Mouse (Mus musculus): ENCODE results near the gene Mospd1. TPM values are rescaled to one million over a fixed set of nuclear protein-coding genes. Genes with fewer than 3 reads are reported as not detected.

The Mospd1 gene
- polyA plus RNA-seq (2012; rRNA removed): 1.6 and 3.4 TPM in 2 replicates

GRCm38 (mm10) chrX:53370366-53370740 lies at the start of gene Mospd1:
TSS of gene Mospd1 (minus strand) at chrX:53370502.
- TF ChIP-seq POLR2A (IDR thresholded peaks at IDR 0.05; ENCODE audit: borderline replicate concordance, extremely low read depth, low read depth, low read length) (peak; percentile 95; the same call in 1 of the 2 replicates), CTCF (IDR thresholded peaks at IDR 0.05; ENCODE audit: insufficient read depth, low read length) (no peak)
- Histone ChIP-seq H3K4me1 (ENCODE audit: control insufficient read depth, insufficient read depth, low read length) (no peaks in the 10 kb centered on the region; the same call in 1 of the 2 replicates), H3K4me3 (replicated peaks; ENCODE audit: extremely low read depth, low read depth, low read length) (peak within 1 kb of the TSS; percentile 95)
- peak; percentile 81 for DNase-seq
- WGBS: 24% methylated on average over 15 of the region's 15 CpGs

- TF ChIP-seq CTCF (IDR thresholded peaks at IDR 0.05; ENCODE audit: insufficient read depth, low read length): no peak
- no peak for TF ChIP-seq POLR2A (IDR thresholded peaks at IDR 0.05; ENCODE audit: borderline replicate concordance, extremely low read depth, low read depth, low read length)
- WGBS: 60% methylated on average over 3 of the region's 3 CpGs
- no peak for DNase-seq
These were observed 16.1 kb upstream of the Mospd1 start for GRCm38 (mm10) chrX:53386362-53386761.

GRCm38 (mm10) chrX:53383122-53383521 lies 12.8 kb upstream of the Mospd1 start:
- H3K4me1 ChIP-seq (ENCODE audit: control insufficient read depth, insufficient read depth, low read length): no peaks in the 10 kb centered on the region
- TF ChIP-seq POLR2A (IDR thresholded peaks at IDR 0.05; ENCODE audit: borderline replicate concordance, extremely low read depth, low read depth, low read length): no peak
- no peak for TF ChIP-seq CTCF (IDR thresholded peaks at IDR 0.05; ENCODE audit: insufficient read depth, low read length)
- H3K4me3 ChIP-seq (replicated peaks; ENCODE audit: extremely low read depth, low read depth, low read length): no peak overlapping the region
- 22% methylated on average over 3 of the region's 3 CpGs for WGBS
- no peak for DNase-seq

More at GRCm38 (mm10) chrX:53386362-53386761, 16.1 kb upstream of the Mospd1 start:
- no peaks in the 10 kb centered on the region for H3K4me1 ChIP-seq (ENCODE audit: control insufficient read depth, insufficient read depth, low read length)
- H3K4me3 ChIP-seq (replicated peaks; ENCODE audit: extremely low read depth, low read depth, low read length): no peak overlapping the region

- 27% methylated on average over 25 of the region's 25 CpGs for WGBS
- no peak for TF ChIP-seq CTCF (IDR thresholded peaks at IDR 0.05; ENCODE audit: insufficient read depth, low read length)
- TF ChIP-seq POLR2A (IDR thresholded peaks at IDR 0.05; ENCODE audit: borderline replicate concordance, extremely low read depth, low read depth, low read length): no peak
- Histone ChIP-seq H3K4me1 (ENCODE audit: control insufficient read depth, insufficient read depth, low read length) (no peaks in the 10 kb centered on the region; the same call in 1 of the 2 replicates), H3K4me3 (replicated peaks; ENCODE audit: extremely low read depth, low read depth, low read length) (peak overlapping the region; percentile 95)
- DNase-seq: peak; percentile 15
These were observed 552 bp downstream of the Mospd1 start for GRCm38 (mm10) chrX:53369534-53370365.

GRCm38 (mm10) chrX:53364668-53365383 lies 5.5 kb downstream of the Mospd1 start:
- no peak for DNase-seq
- TF ChIP-seq POLR2A (IDR thresholded peaks at IDR 0.05; ENCODE audit: borderline replicate concordance, extremely low read depth, low read depth, low read length) (no peak), CTCF (IDR thresholded peaks at IDR 0.05; ENCODE audit: insufficient read depth, low read length) (no peak)
- Histone ChIP-seq H3K4me1 (ENCODE audit: control insufficient read depth, insufficient read depth, low read length) (no peaks in the 10 kb centered on the region; the same call in none of the 2 replicates), H3K4me3 (replicated peaks; ENCODE audit: extremely low read depth, low read depth, low read length) (no peak overlapping the region)
- 81% methylated on average over 7 of the region's 7 CpGs for WGBS

GRCm38 (mm10) chrX:53348374-53348773 lies 21.9 kb downstream of the Mospd1 start:
- H3K4me1 ChIP-seq (ENCODE audit: control insufficient read depth, insufficient read depth, low read length): no peaks in the 10 kb centered on the region
- 86% methylated on average over 4 of the region's 4 CpGs for WGBS
- no peak overlapping the region for H3K4me3 ChIP-seq (replicated peaks; ENCODE audit: extremely low read depth, low read depth, low read length)
- no peak for DNase-seq
- TF ChIP-seq POLR2A (IDR thresholded peaks at IDR 0.05; ENCODE audit: borderline replicate concordance, extremely low read depth, low read depth, low read length): no peak
- no peak for TF ChIP-seq CTCF (IDR thresholded peaks at IDR 0.05; ENCODE audit: insufficient read depth, low read length)

GRCm38 (mm10) chrX:53341531-53341930 lies 28.8 kb downstream of the Mospd1 start:
- WGBS: 65% methylated on average over 2 of the region's 2 CpGs
- TF ChIP-seq CTCF (IDR thresholded peaks at IDR 0.05; ENCODE audit: insufficient read depth, low read length) (peak; percentile 73), POLR2A (IDR thresholded peaks at IDR 0.05; ENCODE audit: borderline replicate concordance, extremely low read depth, low read depth, low read length) (no peak)
- Histone ChIP-seq H3K4me3 (replicated peaks; ENCODE audit: extremely low read depth, low read depth, low read length) (no peak overlapping the region), H3K4me1 (ENCODE audit: control insufficient read depth, insufficient read depth, low read length) (no peaks in the 10 kb centered on the region)
- DNase-seq: peak; percentile 54

GRCm38 (mm10) chrX:53337355-53337754 lies 32.9 kb downstream of the Mospd1 start:
- Histone ChIP-seq H3K4me3 (replicated peaks; ENCODE audit: extremely low read depth, low read depth, low read length) (no peak overlapping the region), H3K4me1 (ENCODE audit: control insufficient read depth, insufficient read depth, low read length) (no peaks in the 10 kb centered on the region)
- no peak for TF ChIP-seq POLR2A (IDR thresholded peaks at IDR 0.05; ENCODE audit: borderline replicate concordance, extremely low read depth, low read depth, low read length)
- TF ChIP-seq CTCF (IDR thresholded peaks at IDR 0.05; ENCODE audit: insufficient read depth, low read length): no peak
- DNase-seq: no peak

- no peaks in the 10 kb centered on the region for H3K4me1 ChIP-seq (ENCODE audit: control insufficient read depth, insufficient read depth, low read length)
- 78% methylated on average over 4 of the region's 4 CpGs for WGBS
- TF ChIP-seq CTCF (IDR thresholded peaks at IDR 0.05; ENCODE audit: insufficient read depth, low read length) (no peak), POLR2A (IDR thresholded peaks at IDR 0.05; ENCODE audit: borderline replicate concordance, extremely low read depth, low read depth, low read length) (no peak)
- H3K4me3 ChIP-seq (replicated peaks; ENCODE audit: extremely low read depth, low read depth, low read length): no peak overlapping the region
- no peak for DNase-seq
These were observed 39.9 kb downstream of the Mospd1 start for GRCm38 (mm10) chrX:53330396-53330795.

Data from lung, adult 2 months (tissue).